Mouse (Mus musculus) ES-E14 (cell line): ENCODE results near the gene Tmem164. TPM values are rescaled to one million over a fixed set of nuclear protein-coding genes. Genes with fewer than 3 reads are reported as not detected.

Source experiments
- DNase-seq: peaks from one replicate; pipeline ENCODE4 v3.0.0-alpha.2; 2013; ENCODE audit warnings: low read depth, low spot score
- H3K27ac ChIP-seq: 2 replicates; pipeline ENCODE4 v1.5.1; 2012; ENCODE audit warnings: low read depth, mild to moderate bottlenecking, low read length, moderate library complexity, mixed read lengths; ENCODE audit not compliant: poor library complexity, insufficient read depth, severe bottlenecking
- H3K36me3 ChIP-seq: 2 replicates; pipeline ENCODE4 v1.6.1; 2012; ENCODE audit warnings: mild to moderate bottlenecking, low read length, moderate library complexity, mixed read lengths; ENCODE audit not compliant: control insufficient read depth, poor library complexity, insufficient read depth, severe bottlenecking
- H3K4me1 ChIP-seq, 2 experiments: fragments of 150-350 bp in 1 of 2; sonication (generic) in 1 of 2; 2 replicates each; pipeline ENCODE4 v1.6.1; 2012; ENCODE audit warnings: low read length in 2 of 2, mild to moderate bottlenecking in 1 of 2, mixed read lengths in 1 of 2; ENCODE audit not compliant: control insufficient read depth in 2 of 2, insufficient read depth in 2 of 2, poor library complexity in 1 of 2
- H3K4me3 ChIP-seq, 2 experiments: fragments of 150-350 bp in 1 of 2; sonication (generic) in 1 of 2; 2 replicates each; pipeline ENCODE4 v1.5.1; 2012; ENCODE audit warnings: low read length in 2 of 2, low read depth in 1 of 2, mild to moderate bottlenecking in 1 of 2, mixed read lengths in 1 of 2; ENCODE audit not compliant: insufficient read depth in 1 of 2, poor library complexity in 1 of 2, severe bottlenecking in 1 of 2
- H3K9ac ChIP-seq: 2 replicates; pipeline ENCODE4 v1.6.1; 2012; ENCODE audit warnings: low read depth, mild to moderate bottlenecking, low read length, mixed read lengths; ENCODE audit not compliant: poor library complexity, insufficient read depth, severe bottlenecking
- H3K9me3 ChIP-seq: fragments of 150-350 bp; sonication (generic); 2 replicates; pipeline ENCODE4 v1.6.1; 2012; ENCODE audit warnings: low read depth, mild to moderate bottlenecking, low read length; ENCODE audit not compliant: control insufficient read depth, insufficient read depth
- CHD2 ChIP-seq: IDR thresholded peaks from 2 replicates; pipeline ENCODE4 v1.6.1; 2014; ENCODE audit warnings: mild to moderate bottlenecking, low read depth, low read length, inconsistent platforms
- HCFC1 ChIP-seq: IDR thresholded peaks from 2 replicates; pipeline ENCODE4 v1.6.1; 2012; ENCODE audit warnings: low read length, inconsistent platforms, borderline replicate concordance; ENCODE audit not compliant: insufficient read depth
- MAFK ChIP-seq: IDR thresholded peaks from 2 replicates; pipeline ENCODE4 v1.6.1; 2014; ENCODE audit warnings: mild to moderate bottlenecking, low read depth, low read length, inconsistent platforms; ENCODE audit not compliant: insufficient read depth
- ZC3H11A ChIP-seq: IDR thresholded peaks from 2 replicates; pipeline ENCODE4 v1.6.1; 2012; ENCODE audit warnings: low read depth, mild to moderate bottlenecking, inconsistent platforms, low read length, borderline replicate concordance
- ZNF384 ChIP-seq: IDR thresholded peaks from 2 replicates; pipeline ENCODE4 v1.6.1; 2012; ENCODE audit warnings: low read depth, low read length, inconsistent platforms
- in situ Hi-C, 2 experiments: fragments of 600-800 bp; cut with MboI; formaldehyde crosslinking; loops; one replicate each; pipeline ENCODE4 v1.15.1; 2025; ENCODE audit warnings: low sequenced_read_pairs in 2 of 2, inconsistent platforms in 1 of 2; ENCODE audit not compliant: unreplicated experiment in 2 of 2
- total RNA-seq: library from RNA; depleted of rRNA; stranded (reverse); fragments of 300-350 nt; gene quantifications from 2 replicates; pipeline ENCODE4 v1.2.3, GENCODE M21; 2012

Tmem164 gene
- total RNA-seq, 1 experiment: 15.3 TPM

DNA sequence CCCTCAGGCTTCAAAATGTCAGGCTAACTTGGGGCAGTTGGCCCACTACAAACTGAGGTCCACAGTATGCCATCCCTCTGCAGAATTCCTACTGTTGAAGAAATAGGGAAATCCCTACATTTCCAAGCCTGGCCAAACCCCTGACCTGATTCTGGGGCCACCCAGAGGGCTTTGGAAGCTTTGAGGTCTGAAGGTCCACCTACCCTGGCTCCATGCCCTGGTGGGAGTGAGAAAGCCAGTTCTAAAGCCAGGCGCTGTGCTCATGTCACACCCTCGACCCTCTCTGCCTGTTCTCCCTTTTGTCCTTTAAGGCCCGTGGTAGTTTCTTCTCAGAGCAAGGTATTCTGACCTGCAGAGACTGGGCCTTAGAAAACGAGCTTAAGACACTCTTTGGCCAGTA, 94.9 kb downstream of the Tmem164 start:
- Histone ChIP-seq H3K4me1 (no peaks in the 10 kb centered on the region), H3K27ac (no peak overlapping the region), H3K4me3 (no peak overlapping the region), H3K9ac (no peak overlapping the region), H3K9me3 (no peaks in the 10 kb centered on the region), H3K36me3 (no peaks in the 10 kb centered on the region)
- TF ChIP-seq MAFK: no peak
- no peak for TF ChIP-seq ZNF384
- no peak for TF ChIP-seq HCFC1
- no peak for TF ChIP-seq ZC3H11A
- no peak for TF ChIP-seq CHD2
- in situ Hi-C loops: no loop called here
- no peak for DNase-seq

GRCm38 (mm10) chrX:142778638-142779037, 97.4 kb downstream of the Tmem164 start:
- no peak overlapping the region for H3K27ac ChIP-seq
- H3K36me3 ChIP-seq: no peaks in the 10 kb centered on the region
- no peak for TF ChIP-seq HCFC1
- TF ChIP-seq ZC3H11A: no peak
- no peak for TF ChIP-seq ZNF384
- no peak for TF ChIP-seq MAFK
- TF ChIP-seq CHD2: no peak
- no peaks in the 10 kb centered on the region for H3K9me3 ChIP-seq
- in situ Hi-C loops: no loop called here
- no peaks in the 10 kb centered on the region for H3K4me1 ChIP-seq
- no peak overlapping the region for H3K9ac ChIP-seq
- H3K4me3 ChIP-seq: no peak overlapping the region
- DNase-seq: no peak

GRCm38 (mm10) chrX:142786160-142787052, 105.2 kb downstream of the Tmem164 start:
- no peak overlapping the region for H3K27ac ChIP-seq
- DNase-seq: no peak
- H3K9me3 ChIP-seq: no peaks in the 10 kb centered on the region
- H3K36me3 ChIP-seq: no peaks in the 10 kb centered on the region
- no peak for TF ChIP-seq ZC3H11A
- no peak for TF ChIP-seq ZNF384
- TF ChIP-seq MAFK: no peak
- TF ChIP-seq CHD2: no peak
- no peak for TF ChIP-seq HCFC1
- no peaks in the 10 kb centered on the region for H3K4me1 ChIP-seq
- in situ Hi-C loops: no loop called here
- no peak overlapping the region for H3K4me3 ChIP-seq
- H3K9ac ChIP-seq: no peak overlapping the region

- no peaks in the 10 kb centered on the region for H3K9me3 ChIP-seq
- H3K36me3 ChIP-seq: no peaks in the 10 kb centered on the region
- no peak overlapping the region for H3K4me3 ChIP-seq
- no peaks in the 10 kb centered on the region for H3K4me1 ChIP-seq
- TF ChIP-seq ZC3H11A (no peak), ZNF384 (no peak), MAFK (no peak), HCFC1 (no peak), CHD2 (no peak)
- in situ Hi-C loops: no loop called here
- H3K9ac ChIP-seq: no peak overlapping the region
- H3K27ac ChIP-seq: no peak overlapping the region
- DNase-seq: no peak
Observed at GRCm38 (mm10) chrX:142792185-142792584, 111.0 kb downstream of the Tmem164 start.
